Mouse (Mus musculus) kidney, embryonic 15.5 days (tissue): ENCODE results near the gene Fgfr2. TPM values are rescaled to one million over a fixed set of nuclear protein-coding genes. Genes with fewer than 3 reads are reported as not detected.

Experiments
- ATAC-seq: fragments of 200-750 bp; cut with Nextera tagmentation; replicated peaks from 2 replicates; pipeline ENCODE4 v1.8.0; 2017; ENCODE audit warnings: moderate TSS enrichment; ENCODE audit not compliant: low FRiP score
- H3K27ac ChIP-seq: fragments of 300-500 bp; sonication (generic); 2 replicates; pipeline ENCODE4 v1.5.1; 2015; ENCODE audit warnings: mild to moderate bottlenecking, inconsistent platforms
- H3K27me3 ChIP-seq: fragments of 300-500 bp; sonication (generic); 2 replicates; pipeline ENCODE4 v1.6.1; 2015; ENCODE audit warnings: inconsistent platforms
- H3K36me3 ChIP-seq: fragments of 300-500 bp; sonication (generic); 2 replicates; pipeline ENCODE4 v1.6.1; 2015; ENCODE audit warnings: inconsistent platforms
- H3K4me1 ChIP-seq: fragments of 300-500 bp; sonication (generic); 2 replicates; pipeline ENCODE4 v1.6.1; 2015; ENCODE audit warnings: inconsistent platforms
- H3K4me2 ChIP-seq: fragments of 300-500 bp; sonication (generic); 2 replicates; pipeline ENCODE4 v1.6.1; 2015; ENCODE audit warnings: moderate library complexity, mild to moderate bottlenecking, inconsistent platforms
- H3K4me3 ChIP-seq: fragments of 300-500 bp; sonication (generic); replicated peaks from 2 replicates; pipeline ENCODE4 v1.5.1; 2015; ENCODE audit warnings: mild to moderate bottlenecking, inconsistent platforms
- H3K9ac ChIP-seq: fragments of 300-500 bp; sonication (generic); 2 replicates; pipeline ENCODE4 v1.6.1; 2015; ENCODE audit warnings: mild to moderate bottlenecking, inconsistent platforms
- H3K9me3 ChIP-seq: fragments of 300-500 bp; sonication (generic); replicated peaks from 2 replicates; pipeline ENCODE4 v1.6.1; 2016; ENCODE audit warnings: inconsistent platforms
- WGBS: fragments of 180-500 bp; shearing (Covaris S2); methylation state at CpG from one replicate; pipeline ENCODE4 v1.1.7; 2015; ENCODE audit warnings: mixed read lengths; 5-methylcytosine and 5-hydroxymethylcytosine counted together
- polyA plus RNA-seq: library from polyadenylated mRNA; unstranded; fragments of >200 nt; fragmentation: Nextera tagmentation; extraction: Ambion mirVana; gene quantifications from 2 replicates; pipeline ENCODE4 v1.2.1, GENCODE M21; 2015

Gene Fgfr2
- polyA plus RNA-seq, 1 experiment from 2014 or later = 104 TPM

DNA sequence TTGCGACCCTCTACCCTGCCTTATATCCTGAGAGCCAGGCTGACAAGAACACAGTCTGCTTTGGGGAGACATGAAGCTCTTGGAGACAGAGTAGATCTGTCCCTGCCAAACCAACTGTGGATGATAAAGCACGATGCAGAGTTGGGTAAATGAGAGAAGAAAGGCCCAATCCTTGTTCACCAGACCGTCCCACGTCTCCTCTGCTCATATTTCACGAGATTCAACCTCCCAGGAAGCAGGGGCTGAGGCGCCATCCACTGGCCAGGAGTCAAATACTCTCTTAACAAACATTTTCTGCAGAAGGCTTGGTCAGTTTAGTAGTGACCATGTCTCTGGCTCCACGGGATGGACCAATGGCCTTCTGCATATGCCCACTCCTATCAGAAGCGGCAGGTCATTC, 1938.8 kb downstream of the Fgfr2 start:
- no peak overlapping the region for H3K9ac ChIP-seq
- H3K27me3 ChIP-seq = no peaks in the 10 kb centered on the region
- no peaks in the 10 kb centered on the region for H3K36me3 ChIP-seq
- no peak overlapping the region for H3K27ac ChIP-seq
- H3K4me2 ChIP-seq = no peak overlapping the region
- peak; percentile 29 for ATAC-seq
- H3K4me3 ChIP-seq = no peak overlapping the region
- 40% methylated on average over 8 of the region's 8 CpGs for WGBS
- no peaks in the 10 kb centered on the region for H3K9me3 ChIP-seq
- no peaks in the 10 kb centered on the region for H3K4me1 ChIP-seq

DNA sequence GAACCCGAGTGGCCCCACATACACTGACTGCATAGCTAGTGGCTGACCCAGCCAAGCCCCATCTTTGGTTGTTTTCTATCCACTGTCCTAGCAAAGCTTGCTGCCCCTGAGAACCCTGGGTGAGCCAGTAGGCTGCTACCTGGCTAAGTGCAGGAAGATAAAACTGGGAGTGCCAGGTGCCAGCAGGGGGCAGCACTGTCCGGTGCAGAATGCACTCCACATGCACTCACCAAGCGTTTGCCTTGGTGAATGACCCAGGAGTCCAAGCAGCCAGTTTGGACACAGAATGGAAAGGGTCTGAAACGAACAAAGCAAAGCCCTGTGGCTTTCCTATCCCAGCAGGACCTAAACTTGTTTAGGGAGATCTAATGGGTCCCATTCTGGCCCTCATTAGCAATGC, 1940.5 kb downstream of the Fgfr2 start:
- Histone ChIP-seq H3K27me3 (no peaks in the 10 kb centered on the region), H3K4me3 (no peak overlapping the region), H3K4me1 (no peaks in the 10 kb centered on the region), H3K9me3 (no peaks in the 10 kb centered on the region), H3K27ac (no peak overlapping the region), H3K9ac (no peak overlapping the region), H3K4me2 (no peak overlapping the region), H3K36me3 (no peaks in the 10 kb centered on the region)
- no peak for ATAC-seq
- WGBS = 39% methylated on average over 4 of the region's 4 CpGs

DNA sequence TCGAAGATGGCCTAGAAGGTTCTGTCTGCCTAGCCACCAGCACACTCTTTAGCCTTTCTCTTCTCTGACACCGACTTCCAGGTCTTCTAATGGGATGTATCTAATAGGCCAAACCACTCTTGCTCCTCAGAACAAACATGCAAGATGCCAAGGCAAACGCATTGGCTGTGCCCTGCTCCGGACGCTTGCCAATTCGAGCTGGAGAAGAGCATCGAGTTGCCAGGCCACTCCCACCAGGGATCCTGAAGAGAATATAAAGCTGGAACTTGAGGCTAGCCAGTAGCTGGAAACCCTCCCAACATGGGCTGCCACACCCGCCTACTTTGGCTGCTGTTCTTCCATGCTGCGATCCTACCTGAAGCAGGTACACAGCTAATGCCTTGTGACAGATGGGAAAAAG, 1949.0 kb downstream of the Fgfr2 start, which contains the start of gene 5430419D17Rik:
Gene 5430419D17Rik (plus strand): TSS at position 282 of the 400 bp plus-strand sequence.
- no peak for ATAC-seq
- no peak within 1 kb of the TSS for H3K4me3 ChIP-seq
- no peaks in the 10 kb centered on the region for H3K27me3 ChIP-seq
- no peaks in the 10 kb centered on the region for H3K9me3 ChIP-seq
- H3K4me2 ChIP-seq = no peak within 1 kb of the TSS
- no peaks in the 10 kb centered on the region for H3K36me3 ChIP-seq
- no peaks in the 10 kb centered on the region for H3K4me1 ChIP-seq
- 90% methylated on average over 9 of the region's 9 CpGs for WGBS
- no peak within 1 kb of the TSS for H3K9ac ChIP-seq
- no peak within 1 kb of the TSS for H3K27ac ChIP-seq

DNA sequence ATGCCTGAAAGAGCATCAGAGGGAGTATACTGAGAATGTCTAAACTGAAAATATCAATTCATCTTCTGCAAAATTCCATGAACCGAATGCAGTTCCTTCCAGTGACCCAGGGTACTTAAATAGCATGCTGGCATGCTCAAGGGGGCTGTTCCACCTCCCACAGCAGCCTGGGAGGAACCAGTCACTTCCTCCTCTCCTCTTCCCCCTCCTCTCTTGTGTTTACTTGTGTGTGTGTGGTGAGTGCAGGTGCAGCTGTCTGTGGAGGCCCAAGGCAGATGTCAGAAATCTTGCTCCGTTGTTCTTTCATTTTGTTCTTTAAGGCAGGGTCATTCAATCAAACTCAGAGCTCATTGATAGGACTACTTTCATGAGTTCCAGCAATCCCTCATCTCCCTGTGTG, 1954.1 kb downstream of the Fgfr2 start:
- ATAC-seq = no peak
- WGBS = 26% methylated on average over 2 of the region's 2 CpGs
- Histone ChIP-seq H3K4me1 (no peaks in the 10 kb centered on the region), H3K27me3 (no peaks in the 10 kb centered on the region), H3K27ac (no peak overlapping the region), H3K4me3 (no peak overlapping the region), H3K9ac (no peak overlapping the region), H3K36me3 (no peaks in the 10 kb centered on the region), H3K4me2 (no peak overlapping the region), H3K9me3 (no peaks in the 10 kb centered on the region)

DNA sequence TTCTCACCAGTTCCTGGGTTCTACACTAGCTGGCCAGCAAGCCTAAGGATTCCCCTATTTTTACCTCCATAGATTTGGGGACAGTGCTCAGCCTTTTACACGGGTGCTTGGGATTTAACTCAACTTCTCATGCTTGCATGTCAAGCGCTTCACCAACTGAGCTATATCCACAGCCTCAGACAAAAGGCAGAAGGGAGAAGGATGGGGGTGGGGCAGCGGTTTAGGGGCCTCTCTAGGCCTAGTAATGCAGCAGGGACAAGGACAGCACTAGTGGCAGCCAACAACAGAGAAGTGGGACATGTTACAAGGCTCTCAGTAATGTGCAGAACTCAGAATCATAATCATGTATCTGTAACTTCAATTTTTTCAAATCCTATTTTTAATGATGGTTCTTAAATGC, 1955.4 kb downstream of the Fgfr2 start:
- no peaks in the 10 kb centered on the region for H3K4me1 ChIP-seq
- WGBS = 72% methylated on average over 3 of the region's 3 CpGs

DNA sequence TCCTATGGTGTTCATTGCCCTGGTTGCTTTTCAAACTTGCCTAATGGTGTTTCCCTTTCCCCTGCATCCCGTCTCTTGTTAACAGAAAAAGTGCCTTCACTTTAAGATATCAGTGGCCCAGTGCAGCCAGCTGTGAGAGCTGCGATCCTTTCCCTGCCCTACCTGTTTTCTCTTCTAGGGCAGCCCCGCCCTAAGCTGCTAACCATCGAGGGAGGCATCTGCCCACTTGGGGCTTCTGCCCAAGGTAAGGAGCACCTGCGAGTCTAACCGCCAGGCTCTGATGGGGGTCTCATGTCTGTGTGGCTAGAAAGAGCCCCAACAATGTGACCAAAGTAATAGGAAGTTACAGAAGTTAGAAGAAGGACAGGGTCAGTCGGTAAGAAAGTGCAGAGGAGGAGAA, 1960.9 kb downstream of the Fgfr2 start:
- WGBS = 72% methylated on average over 7 of the region's 7 CpGs

More for the DNA sequence above, 1955.4 kb downstream of the Fgfr2 start:
- ATAC-seq = no peak
- no peaks in the 10 kb centered on the region for H3K9me3 ChIP-seq
- no peak overlapping the region for H3K27ac ChIP-seq
- H3K4me3 ChIP-seq = no peak overlapping the region
- no peaks in the 10 kb centered on the region for H3K36me3 ChIP-seq
- no peaks in the 10 kb centered on the region for H3K27me3 ChIP-seq
- H3K4me2 ChIP-seq = no peak overlapping the region
- no peak overlapping the region for H3K9ac ChIP-seq

DNA sequence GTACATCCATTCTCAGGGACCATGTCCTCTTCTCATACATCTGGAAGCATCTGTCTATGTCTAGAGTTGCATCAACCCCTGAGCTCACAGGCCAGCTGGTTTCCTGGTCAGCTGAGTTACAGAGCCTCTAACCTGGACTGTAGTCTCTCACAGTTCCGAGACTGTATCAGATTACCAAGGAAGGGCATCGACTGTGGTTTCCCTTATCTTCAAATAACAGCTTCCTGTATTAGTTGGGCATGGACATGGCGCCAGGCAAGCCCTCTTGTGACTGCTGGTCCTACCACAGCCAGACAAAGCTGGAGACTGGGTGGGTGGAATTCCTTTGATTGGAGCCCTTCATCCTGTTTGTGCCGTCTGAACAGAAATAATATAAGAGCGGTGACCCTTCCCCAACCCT, 1970.1 kb downstream of the Fgfr2 start:
- H3K27ac ChIP-seq = no peak overlapping the region
- H3K4me2 ChIP-seq = no peak overlapping the region
- H3K27me3 ChIP-seq = no peaks in the 10 kb centered on the region
- H3K4me3 ChIP-seq = no peak overlapping the region
- H3K9me3 ChIP-seq = no peaks in the 10 kb centered on the region
- no peak overlapping the region for H3K9ac ChIP-seq
- 0 out of 2 replicates have a peak, but pooled peaks cover 3% of the 10 kb centered on the region for H3K4me1 ChIP-seq
- H3K36me3 ChIP-seq = no peaks in the 10 kb centered on the region
- WGBS = 68% methylated on average over 5 of the region's 5 CpGs
- ATAC-seq = no peak

More for the DNA sequence above, 1960.9 kb downstream of the Fgfr2 start:
- H3K27ac ChIP-seq = no peak overlapping the region
- no peak overlapping the region for H3K4me2 ChIP-seq
- H3K4me3 ChIP-seq = no peak overlapping the region
- no peaks in the 10 kb centered on the region for H3K4me1 ChIP-seq
- H3K9me3 ChIP-seq = no peaks in the 10 kb centered on the region
- H3K27me3 ChIP-seq = no peaks in the 10 kb centered on the region
- no peak overlapping the region for H3K9ac ChIP-seq
- H3K36me3 ChIP-seq = no peaks in the 10 kb centered on the region
- ATAC-seq = no peak

DNA sequence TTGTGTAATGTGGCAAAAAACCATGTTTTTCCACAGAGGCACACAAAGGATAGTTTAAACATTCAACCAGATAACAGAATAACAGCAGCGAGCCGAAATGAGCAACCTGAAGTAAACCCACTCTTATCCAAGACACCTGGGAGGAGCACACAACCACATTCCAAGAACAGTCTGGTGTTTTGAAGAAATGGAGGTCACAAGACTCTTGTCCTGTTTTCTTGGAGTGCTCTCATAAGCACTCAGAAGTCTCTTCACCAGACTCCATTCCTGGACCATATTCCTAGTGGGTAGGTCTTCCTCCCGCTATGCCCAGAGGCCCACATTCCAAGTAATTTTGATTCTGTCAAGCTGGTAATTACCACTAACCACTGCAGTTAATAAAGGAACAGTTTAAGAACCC, 1973.0 kb downstream of the Fgfr2 start:
- H3K4me1 ChIP-seq = no peaks in the 10 kb centered on the region
- H3K36me3 ChIP-seq = no peaks in the 10 kb centered on the region
- 89% methylated on average over 3 of the region's 3 CpGs for WGBS
- no peak overlapping the region for H3K4me3 ChIP-seq
- no peak for ATAC-seq
- H3K27me3 ChIP-seq = no peaks in the 10 kb centered on the region
- no peaks in the 10 kb centered on the region for H3K9me3 ChIP-seq
- no peak overlapping the region for H3K27ac ChIP-seq
- H3K4me2 ChIP-seq = no peak overlapping the region
- H3K9ac ChIP-seq = no peak overlapping the region

DNA sequence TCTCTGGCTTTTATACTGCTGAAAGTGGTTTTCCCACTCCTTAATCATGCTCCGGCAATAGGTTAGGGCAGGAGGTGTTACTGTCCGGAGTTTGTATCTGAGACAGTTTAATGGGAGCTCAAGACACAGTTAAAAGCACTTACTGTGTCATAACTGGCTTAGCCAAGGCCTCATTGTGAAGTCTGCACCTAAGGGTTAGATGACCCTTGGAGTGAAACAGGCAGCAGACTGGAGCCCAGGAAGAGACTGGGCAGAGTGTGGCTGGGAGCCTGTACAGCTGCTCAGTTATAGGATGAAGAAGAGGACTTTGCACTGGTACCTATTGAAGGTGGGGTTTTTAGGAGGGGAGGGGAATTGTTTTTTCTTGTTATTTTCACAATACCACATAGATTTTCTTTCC, 1976.9 kb downstream of the Fgfr2 start, which contains the start of gene 4933402N03Rik:
Gene 4933402N03Rik (minus strand): TSS at position 101 of the 400 bp plus-strand sequence.
- H3K9me3 ChIP-seq = no peaks in the 10 kb centered on the region
- no peak for ATAC-seq
- H3K36me3 ChIP-seq = no peaks in the 10 kb centered on the region
- no peak within 1 kb of the TSS for H3K4me3 ChIP-seq
- H3K27ac ChIP-seq = no peak within 1 kb of the TSS
- H3K4me2 ChIP-seq = no peak within 1 kb of the TSS
- H3K9ac ChIP-seq = no peak within 1 kb of the TSS
- WGBS = 71% methylated on average over 2 of the region's 2 CpGs
- no peaks in the 10 kb centered on the region for H3K4me1 ChIP-seq
- no peaks in the 10 kb centered on the region for H3K27me3 ChIP-seq

DNA sequence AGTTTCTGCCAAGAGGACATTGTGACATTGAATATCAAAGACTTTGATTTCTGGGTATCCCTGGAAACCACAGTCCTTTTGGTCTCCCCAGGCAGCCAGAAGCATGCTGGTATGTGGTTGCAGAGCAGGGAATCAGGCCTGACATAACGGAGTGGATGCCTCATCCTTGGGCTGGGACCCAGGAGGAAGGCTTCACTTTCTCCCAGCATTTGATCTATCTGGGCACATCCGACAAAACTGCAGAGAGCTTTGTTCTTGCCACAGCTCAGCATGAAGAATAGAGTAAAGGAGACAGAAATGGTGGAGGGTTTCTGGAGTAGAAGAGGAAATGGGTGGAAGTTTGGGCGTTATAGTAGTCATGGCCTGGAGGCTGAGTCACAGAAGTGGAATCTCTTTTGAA, 1990.0 kb downstream of the Fgfr2 start:
- ATAC-seq = no peak
- H3K9ac ChIP-seq = no peak overlapping the region
- H3K36me3 ChIP-seq = no peaks in the 10 kb centered on the region
- no peak overlapping the region for H3K4me2 ChIP-seq
- no peak overlapping the region for H3K4me3 ChIP-seq
- no peaks in the 10 kb centered on the region for H3K27me3 ChIP-seq
- no peak overlapping the region for H3K27ac ChIP-seq
- no peaks in the 10 kb centered on the region for H3K9me3 ChIP-seq
- no peaks in the 10 kb centered on the region for H3K4me1 ChIP-seq
- WGBS = 88% methylated on average over 3 of the region's 3 CpGs

DNA sequence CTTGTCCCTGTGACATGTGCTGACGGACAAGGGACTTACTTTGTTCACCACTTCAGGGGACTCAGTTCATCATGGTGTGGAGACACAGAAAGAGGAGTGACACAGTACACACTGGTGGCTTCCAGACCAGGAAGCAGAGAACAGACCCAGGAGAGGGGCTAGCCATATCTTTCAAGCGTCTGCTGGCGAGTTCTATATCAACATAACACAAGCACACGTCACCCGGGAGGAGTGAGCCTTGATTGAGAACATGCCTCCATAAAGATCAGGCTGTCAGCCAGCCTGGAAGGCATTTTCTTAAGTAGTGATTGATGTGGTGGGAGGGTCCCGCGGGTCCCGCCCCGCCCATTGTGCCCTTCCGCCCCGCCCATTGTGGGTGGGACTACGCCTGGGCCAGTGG, 1993.1 kb downstream of the Fgfr2 start:
- WGBS = 74% methylated on average over 12 of the region's 12 CpGs
- no peaks in the 10 kb centered on the region for H3K4me1 ChIP-seq
- no peaks in the 10 kb centered on the region for H3K9me3 ChIP-seq
- H3K4me2 ChIP-seq = no peak overlapping the region
- H3K9ac ChIP-seq = no peak overlapping the region
- no peak for ATAC-seq
- no peak overlapping the region for H3K4me3 ChIP-seq
- no peaks in the 10 kb centered on the region for H3K36me3 ChIP-seq
- H3K27me3 ChIP-seq = no peaks in the 10 kb centered on the region
- no peak overlapping the region for H3K27ac ChIP-seq

DNA sequence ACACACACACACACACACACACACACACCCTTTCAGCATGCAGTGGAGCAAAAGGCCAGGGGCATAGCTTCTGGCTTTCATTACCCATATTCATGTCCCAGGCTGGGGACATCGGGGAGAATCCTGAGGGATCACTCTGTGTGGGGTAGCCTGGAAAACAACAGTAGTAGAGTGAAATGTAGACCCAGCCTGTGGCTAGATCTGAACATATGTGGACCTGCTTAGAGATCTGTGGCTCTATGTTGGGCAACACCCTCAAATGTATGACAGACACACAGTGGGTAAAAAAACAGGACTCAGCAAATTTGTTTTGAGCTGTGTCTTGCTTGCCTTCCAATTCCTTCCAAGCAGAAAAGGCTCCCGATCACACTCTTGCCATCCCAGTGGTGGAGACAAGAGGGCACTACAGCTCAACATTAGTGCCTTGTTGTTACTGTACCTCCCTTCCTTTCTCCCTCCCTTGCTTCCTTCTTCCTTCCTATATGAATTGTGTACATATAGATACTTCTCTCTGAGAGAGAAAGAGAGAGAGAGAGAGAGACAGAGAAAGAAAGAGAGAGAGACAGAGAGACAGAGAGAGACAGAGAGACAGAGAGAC, 2000.8 kb downstream of the Fgfr2 start:
- no peak overlapping the region for H3K4me3 ChIP-seq
- no peak overlapping the region for H3K27ac ChIP-seq
- H3K36me3 ChIP-seq = no peaks in the 10 kb centered on the region
- no peak for ATAC-seq
- H3K9ac ChIP-seq = no peak overlapping the region
- H3K27me3 ChIP-seq = no peaks in the 10 kb centered on the region
- no peaks in the 10 kb centered on the region for H3K9me3 ChIP-seq
- 92% methylated on average over 2 of the region's 2 CpGs for WGBS
- no peak overlapping the region for H3K4me2 ChIP-seq
- no peaks in the 10 kb centered on the region for H3K4me1 ChIP-seq

DNA sequence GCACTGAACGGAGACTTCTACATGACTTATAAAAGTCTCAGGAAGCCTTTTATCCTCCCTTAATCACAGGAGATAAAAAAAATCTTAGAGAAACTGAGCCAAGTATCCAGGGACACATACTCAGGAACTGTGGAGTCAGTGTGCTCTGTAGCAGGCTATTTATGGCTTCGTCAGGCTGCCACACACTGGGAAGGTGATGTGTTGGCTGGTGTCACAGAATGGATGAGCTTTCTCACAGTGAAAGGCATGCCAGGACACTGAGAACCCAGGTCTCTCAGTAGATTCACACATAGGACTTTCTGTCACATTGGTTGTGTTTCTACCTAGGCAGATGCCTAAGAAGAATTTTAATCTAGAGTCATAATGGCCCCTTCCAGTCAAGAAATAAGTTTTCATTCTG, 2008.7 kb downstream of the Fgfr2 start:
- no peaks in the 10 kb centered on the region for H3K36me3 ChIP-seq
- no peak for ATAC-seq
- H3K4me3 ChIP-seq = no peak overlapping the region
- WGBS = 77% methylated on average over 2 of the region's 2 CpGs
- no peaks in the 10 kb centered on the region for H3K27me3 ChIP-seq
- H3K27ac ChIP-seq = no peak overlapping the region
- H3K9ac ChIP-seq = no peak overlapping the region
- no peaks in the 10 kb centered on the region for H3K4me1 ChIP-seq
- H3K4me2 ChIP-seq = no peak overlapping the region
- H3K9me3 ChIP-seq = no peaks in the 10 kb centered on the region
